Mouse (Mus musculus) erythroblast, embryonic 14.5 days (primary cell): ENCODE measurements around the gene Helz.

Experiments used
- GATA1 ChIP-seq: IDR thresholded peaks from 2 replicates; pipeline ENCODE4 v1.6.1; 2012; ENCODE audit warnings: low read length, inconsistent platforms, mixed read lengths
- TAL1 ChIP-seq: IDR thresholded peaks from 3 replicates; pipeline ENCODE4 v1.6.1; 2012; ENCODE audit warnings: low read length, inconsistent platforms, mixed read lengths

DNA sequence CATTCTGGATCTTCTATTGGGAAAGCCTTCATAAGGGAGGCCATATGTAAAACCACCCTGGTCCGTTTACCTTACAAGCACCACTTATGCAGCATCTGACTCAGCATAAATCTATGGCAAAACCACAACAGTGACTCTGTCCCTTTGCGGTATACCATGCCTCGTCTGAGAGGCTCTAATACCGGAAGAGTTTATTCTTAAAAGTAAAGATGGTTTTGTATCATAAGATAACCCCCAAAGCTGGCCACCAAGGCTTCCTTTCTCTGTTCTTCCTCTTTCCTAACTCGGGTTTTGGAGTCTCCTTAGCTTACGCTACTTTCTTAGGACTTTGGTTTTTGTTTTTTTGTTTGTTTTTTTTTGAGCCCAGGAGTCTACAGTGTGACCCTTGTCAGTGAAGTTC, 145.6 kb downstream of the Helz start:
- no peak for TF ChIP-seq GATA1
- no peak for TF ChIP-seq TAL1
